Mouse (Mus musculus) embryonic facial prominence, embryonic 10.5 days (tissue): ENCODE data around the gene B9d2. TPM values are rescaled to one million over a fixed set of nuclear protein-coding genes. Genes with fewer than 3 reads are reported as not detected.

Experiments
- DNase-seq: peaks from one replicate; pipeline ENCODE4 v3.0.0-alpha.2; 2017; ENCODE audit warnings: low spot score
- H3K27ac ChIP-seq: fragments of 300-500 bp; sonication (generic); replicated peaks from 2 replicates; pipeline ENCODE4 v1.5.1; 2016; ENCODE audit warnings: mild to moderate bottlenecking
- H3K27me3 ChIP-seq: fragments of 300-500 bp; sonication (generic); replicated peaks from 2 replicates; pipeline ENCODE4 v1.6.1; 2016; ENCODE audit warnings: low read depth, mild to moderate bottlenecking; ENCODE audit not compliant: poor library complexity, severe bottlenecking
- H3K36me3 ChIP-seq: fragments of 300-500 bp; sonication (generic); replicated peaks from 2 replicates; pipeline ENCODE4 v1.6.1; 2016; ENCODE audit warnings: mild to moderate bottlenecking, moderate library complexity
- H3K4me1 ChIP-seq: fragments of 300-500 bp; sonication (generic); 2 replicates; pipeline ENCODE4 v1.6.1; 2016
- H3K4me3 ChIP-seq: fragments of 300-500 bp; sonication (generic); 2 replicates; pipeline ENCODE4 v1.5.1; 2016; ENCODE audit warnings: mild to moderate bottlenecking, moderate library complexity
- H3K9me3 ChIP-seq: fragments of 300-500 bp; sonication (generic); 2 replicates; pipeline ENCODE4 v1.6.1; 2016; ENCODE audit warnings: mild to moderate bottlenecking
- WGBS: fragments of 180-500 bp; shearing (Covaris S2); methylation state at CpG from one replicate; pipeline ENCODE4 v1.1.7; 2016; 5-methylcytosine and 5-hydroxymethylcytosine counted together
- polyA plus RNA-seq: library from polyadenylated mRNA; unstranded; fragments of >200 nt; fragmentation: Nextera tagmentation; extraction: Ambion mirVana; gene quantifications from 2 replicates; pipeline ENCODE4 v1.2.1, GENCODE M21; 2016

B9d2 gene
- polyA plus RNA-seq, 1 experiment from 2014 or later, result 34.1 TPM

DNA sequence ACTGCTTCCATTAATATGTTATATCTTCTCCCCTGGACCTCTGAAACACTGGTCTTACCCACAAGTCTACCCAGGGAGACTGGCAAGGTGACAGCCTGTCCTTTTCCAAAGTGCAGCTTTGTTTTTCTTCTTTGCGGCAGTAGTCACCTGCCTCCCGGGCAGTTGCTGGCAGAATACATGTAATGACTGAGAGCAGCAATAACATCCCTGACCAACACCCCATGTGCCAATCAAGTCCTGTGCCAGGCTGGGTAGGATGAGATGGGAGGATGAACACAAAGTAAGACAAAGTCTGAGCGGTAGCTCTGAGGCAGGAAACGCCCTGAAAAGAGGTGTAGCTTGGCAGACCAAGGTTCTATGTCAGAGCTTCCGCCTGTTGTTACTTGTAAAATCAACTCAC lies 47.2 kb downstream of the B9d2 start:
- no peak overlapping the region for H3K4me3 ChIP-seq
- H3K27ac ChIP-seq, result no peak overlapping the region
- H3K9me3 ChIP-seq, result no peaks in the 10 kb centered on the region
- H3K4me1 ChIP-seq, result no peaks in the 10 kb centered on the region
- no peak for DNase-seq
- 96% methylated on average over 5 of the region's 5 CpGs for WGBS
- peaks cover 99% of the 10 kb centered on the region for H3K36me3 ChIP-seq
- H3K27me3 ChIP-seq, result no peaks in the 10 kb centered on the region

DNA sequence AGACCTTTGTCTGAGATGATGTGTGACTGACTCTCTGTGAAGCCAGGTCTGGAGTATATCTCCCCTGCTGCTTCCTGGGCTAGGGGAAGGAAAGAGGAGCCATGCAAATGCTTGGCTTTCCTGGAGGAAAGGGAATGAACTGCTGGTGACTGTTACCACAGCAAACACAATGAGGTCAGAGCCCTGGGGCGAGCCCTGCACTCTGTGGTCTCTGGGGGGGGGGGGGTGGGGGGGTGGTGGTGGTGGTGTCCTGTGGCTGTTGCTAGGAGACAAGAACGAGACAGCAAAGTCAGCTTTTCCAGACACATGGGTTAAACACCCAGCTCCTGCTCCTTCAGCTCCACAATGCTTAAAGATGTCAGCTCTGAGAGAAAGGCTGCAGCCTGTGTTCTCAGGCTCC lies 48.8 kb downstream of the B9d2 start:
- WGBS, result 63% methylated on average over 2 of the region's 2 CpGs
- Histone ChIP-seq H3K27me3 (no peaks in the 10 kb centered on the region), H3K27ac (no peak overlapping the region), H3K36me3 (peaks cover 99% of the 10 kb centered on the region), H3K9me3 (no peaks in the 10 kb centered on the region), H3K4me3 (no peak overlapping the region), H3K4me1 (no peaks in the 10 kb centered on the region)
- no peak for DNase-seq

DNA sequence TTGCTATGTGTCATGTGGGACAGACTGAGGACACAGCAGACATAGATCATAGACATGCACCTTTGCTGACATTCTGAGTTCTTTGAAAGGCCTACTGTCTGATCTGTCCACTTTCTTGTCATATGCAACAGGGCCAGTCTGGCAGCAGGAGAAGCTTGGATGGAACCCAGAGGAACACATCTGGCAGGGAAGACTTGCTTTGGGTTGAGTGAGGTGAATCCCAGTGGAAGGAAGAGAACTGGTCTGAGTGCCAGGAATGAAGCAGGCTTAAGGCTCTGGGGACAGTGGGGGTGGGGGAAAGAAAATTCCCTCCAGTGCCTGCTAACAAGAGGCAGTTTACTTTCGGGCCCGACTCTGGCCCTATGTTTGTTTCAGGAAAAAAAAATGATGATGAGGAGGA lies 49.3 kb downstream of the B9d2 start:
- Histone ChIP-seq H3K36me3 (peaks cover 99% of the 10 kb centered on the region), H3K9me3 (no peaks in the 10 kb centered on the region), H3K27me3 (no peaks in the 10 kb centered on the region), H3K4me1 (no peaks in the 10 kb centered on the region), H3K27ac (no peak overlapping the region), H3K4me3 (no peak overlapping the region)
- DNase-seq, result no peak
- 94% methylated on average over 2 of the region's 2 CpGs for WGBS

DNA sequence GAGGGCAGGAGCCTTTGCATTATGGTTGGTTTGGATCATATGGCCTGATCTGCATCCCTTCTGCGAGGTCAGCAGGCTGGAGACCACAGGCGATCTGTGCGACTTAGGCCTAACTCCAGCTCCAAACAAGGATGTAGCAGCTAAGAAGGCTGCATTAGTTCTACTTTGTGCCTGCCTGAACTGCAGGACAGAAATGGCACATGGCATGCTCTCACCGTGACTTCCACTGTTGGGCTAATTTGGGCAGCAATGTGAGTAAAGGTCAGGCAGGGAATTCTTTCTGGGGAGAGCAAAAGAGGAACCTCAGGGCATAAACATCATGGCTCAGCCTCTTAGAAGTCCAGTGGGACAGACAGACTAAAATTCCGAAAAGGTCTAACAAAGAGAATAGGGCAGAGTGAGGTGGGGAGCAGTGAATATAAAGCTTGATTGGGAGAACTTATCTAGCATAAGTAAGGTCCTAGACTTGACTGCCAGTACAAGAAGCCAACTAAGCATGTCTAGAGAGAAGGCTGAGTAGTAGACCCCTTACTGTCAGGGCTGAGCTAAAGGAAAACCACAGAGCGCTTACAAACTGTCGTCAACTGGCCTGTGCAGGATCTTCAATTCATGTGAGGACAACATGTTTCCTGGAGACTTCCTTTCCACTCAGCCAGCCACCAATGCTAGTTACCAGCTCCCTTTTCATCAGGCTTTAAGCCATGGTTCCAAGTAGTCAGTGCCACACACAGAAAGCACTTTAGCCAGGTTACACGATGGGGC lies 50.9 kb downstream of the B9d2 start:
- Histone ChIP-seq H3K36me3 (peaks cover 99% of the 10 kb centered on the region), H3K27me3 (no peaks in the 10 kb centered on the region), H3K4me1 (no peaks in the 10 kb centered on the region), H3K9me3 (no peaks in the 10 kb centered on the region), H3K27ac (no peak overlapping the region), H3K4me3 (no peak overlapping the region)
- no peak for DNase-seq
- WGBS, result 92% methylated on average over 8 of the region's 8 CpGs

DNA sequence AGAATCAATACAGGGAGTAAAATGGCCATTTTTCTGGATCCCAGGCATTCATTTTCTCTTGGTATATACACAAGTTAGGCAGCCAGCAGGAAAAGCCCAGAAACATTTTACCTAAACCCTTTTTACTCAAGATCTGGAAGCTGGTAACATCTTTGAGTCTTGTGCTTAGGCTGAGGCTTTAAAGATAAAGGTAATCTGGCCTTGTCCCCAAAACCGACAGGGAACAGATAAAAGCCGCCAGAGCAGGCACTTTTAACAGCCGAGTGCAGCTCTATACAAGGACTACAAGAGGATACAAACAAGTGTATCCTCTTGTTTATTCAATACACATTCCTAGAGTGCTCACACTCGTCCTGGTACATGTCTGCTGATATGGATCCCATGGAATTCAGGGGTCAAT lies 54.4 kb downstream of the B9d2 start:
- Histone ChIP-seq H3K27me3 (no peaks in the 10 kb centered on the region), H3K36me3 (peaks cover 100% of the 10 kb centered on the region), H3K4me3 (no peak overlapping the region), H3K9me3 (no peaks in the 10 kb centered on the region), H3K27ac (no peak overlapping the region), H3K4me1 (no peaks in the 10 kb centered on the region)
- DNase-seq, result no peak
- 85% methylated on average over 4 of the region's 4 CpGs for WGBS

Other genes with a start within 250 kb of the B9d2 start
- gene Ceacam1, start 203.2 kb upstream of the B9d2 start, polyA plus RNA-seq, result 1.5 TPM in 2 replicates
- gene Ceacam2, start 140.9 kb upstream of the B9d2 start, polyA plus RNA-seq, result 0.08 TPM in 1 of 2 replicates, not detected in the other
- gene Erich4, start 64.9 kb upstream of the B9d2 start, polyA plus RNA-seq, result not detected in 2 replicates
- gene Dmac2, start 61.4 kb upstream of the B9d2 start, polyA plus RNA-seq, result 31.6 and 34.8 TPM in 2 replicates
- 0.99 and 1.3 TPM in 2 replicates for gene B3gnt8, start 54.1 kb upstream of the B9d2 start, polyA plus RNA-seq
- 54.9 and 59.2 TPM in 2 replicates for gene Bckdha, start 21.8 kb upstream of the B9d2 start, polyA plus RNA-seq
- 93.5 and 101 TPM in 2 replicates for gene Exosc5, start 21.6 kb upstream of the B9d2 start, polyA plus RNA-seq
- 2.6 and 3.6 TPM in 2 replicates for gene Tmem91, start 5.6 kb upstream of the B9d2 start, polyA plus RNA-seq
- 1.2 and 1.5 TPM in 2 replicates for gene Tgfb1, start 6.2 kb downstream of the B9d2 start, polyA plus RNA-seq
- gene Ccdc97, start 38.3 kb downstream of the B9d2 start, polyA plus RNA-seq, result 31.6 and 33.2 TPM in 2 replicates
- 60.8 and 62.5 TPM in 2 replicates for gene Hnrnpul1, start 74.0 kb downstream of the B9d2 start, polyA plus RNA-seq
- 22.1 and 29.7 TPM in 2 replicates for gene Axl, start 107.9 kb downstream of the B9d2 start, polyA plus RNA-seq
- 2.5 and 2.9 TPM in 2 replicates for gene Cyp2s1, start 136.1 kb downstream of the B9d2 start, polyA plus RNA-seq
- gene Cyp2b10, start 216.8 kb downstream of the B9d2 start, polyA plus RNA-seq, result 0.10 TPM in 1 of 2 replicates, not detected in the other